Mouse (Mus musculus) heart, postnatal 0 days (tissue): Measurements from ENCODE around the gene Fam208a. TPM values are rescaled to one million over a fixed set of nuclear protein-coding genes. Genes with fewer than 3 reads are reported as not detected.
A peak's percentile ranks its signal among the peaks of the same experiment; 100 is the strongest.

Experiments used
- ATAC-seq: fragments of 200-750 bp; cut with Nextera tagmentation; 2 replicates; pipeline ENCODE4 v1.8.0; 2017; ENCODE audit warnings: low read depth, moderate number of reproducible peaks, moderate library complexity; ENCODE audit not compliant: insufficient read depth
- DNase-seq: peaks from one replicate; pipeline ENCODE4 v3.0.0-alpha.2; 2016; ENCODE audit warnings: low spot score
- H3K27ac ChIP-seq: fragments of 300-500 bp; sonication (generic); 2 replicates; pipeline ENCODE4 v1.5.1; 2014; ENCODE audit warnings: low read depth, mild to moderate bottlenecking
- H3K27me3 ChIP-seq: fragments of 300-500 bp; sonication (generic); 2 replicates; pipeline ENCODE4 v1.6.1; 2014; ENCODE audit warnings: low read length, mixed read lengths; ENCODE audit not compliant: control insufficient read depth, insufficient read depth
- H3K36me3 ChIP-seq: fragments of 300-500 bp; sonication (generic); replicated peaks from 2 replicates; pipeline ENCODE4 v1.6.1; 2014; ENCODE audit warnings: low read length, mixed read lengths; ENCODE audit not compliant: control insufficient read depth, insufficient read depth
- H3K4me1 ChIP-seq: fragments of 300-500 bp; sonication (generic); 2 replicates; pipeline ENCODE4 v1.6.1; 2014; ENCODE audit warnings: antibody characterized with exemption; ENCODE audit not compliant: control insufficient read depth, insufficient read depth
- H3K4me2 ChIP-seq: fragments of 300-500 bp; sonication (generic); 2 replicates; pipeline ENCODE4 v1.6.1; 2014; ENCODE audit warnings: low read depth, mild to moderate bottlenecking, low read length, moderate library complexity
- H3K4me3 ChIP-seq: fragments of 300-500 bp; sonication (generic); 2 replicates; pipeline ENCODE4 v1.5.1; 2014; ENCODE audit warnings: low read depth, low read length
- H3K9ac ChIP-seq: fragments of 300-500 bp; sonication (generic); replicated peaks from 2 replicates; pipeline ENCODE4 v1.6.1; 2014; ENCODE audit warnings: low read depth, low read length, mixed read lengths
- H3K9me3 ChIP-seq: fragments of 300-500 bp; sonication (generic); replicated peaks from 2 replicates; pipeline ENCODE4 v1.6.1; 2016; ENCODE audit warnings: low read length; ENCODE audit not compliant: control insufficient read depth
- CTCF ChIP-seq: IDR thresholded peaks from 2 replicates; pipeline ENCODE4 v1.5.1; 2016; ENCODE audit warnings: antibody characterized with exemption, control low read depth, low read depth
- EP300 ChIP-seq: IDR thresholded peaks from 2 replicates; pipeline ENCODE4 v1.6.1; 2016; ENCODE audit warnings: antibody characterized with exemption, low read depth
- WGBS: fragments of 180-500 bp; shearing (Covaris S2); extraction: QIAGEN DNeasy Blood & Tissue Kit; methylation state at CpG from one replicate; pipeline ENCODE4 v1.1.7; 2014; 5-methylcytosine and 5-hydroxymethylcytosine counted together
- polyA plus RNA-seq: library from polyadenylated mRNA; unstranded; fragments of >200 nt; fragmentation: Nextera tagmentation; extraction: Ambion mirVana; gene quantifications from 2 replicates; pipeline ENCODE4 v1.2.1, GENCODE M21; 2015
- total RNA-seq: library from RNA; depleted of rRNA; stranded (reverse); fragments of >200 nt; gene quantifications from 2 replicates; pipeline ENCODE4 v1.2.3, GENCODE M21; 2014; ENCODE audit warnings: low replicate concordance

Fam208a gene
- total and polyA plus RNA-seq, 2 experiments from 2014 or later, result 5.6 to 31.4 TPM

GRCm38 (mm10) chr14:27420816-27421215 is 7.8 kb upstream of the Fam208a start:
- H3K4me1 ChIP-seq, result no peaks in the 10 kb centered on the region
- TF ChIP-seq CTCF, result no peak
- TF ChIP-seq EP300, result no peak
- H3K27ac ChIP-seq, result no peak overlapping the region
- no peak for DNase-seq
- 68% methylated on average over 3 of the region's 3 CpGs for WGBS
- no peaks in the 10 kb centered on the region for H3K27me3 ChIP-seq
- ATAC-seq, result no peak
- H3K4me2 ChIP-seq, result no peak overlapping the region
- no peak overlapping the region for H3K9ac ChIP-seq
- no peaks in the 10 kb centered on the region; the same call in 1 of the 2 replicates for H3K36me3 ChIP-seq
- H3K4me3 ChIP-seq, result no peak overlapping the region
- H3K9me3 ChIP-seq, result no peaks in the 10 kb centered on the region

DNA sequence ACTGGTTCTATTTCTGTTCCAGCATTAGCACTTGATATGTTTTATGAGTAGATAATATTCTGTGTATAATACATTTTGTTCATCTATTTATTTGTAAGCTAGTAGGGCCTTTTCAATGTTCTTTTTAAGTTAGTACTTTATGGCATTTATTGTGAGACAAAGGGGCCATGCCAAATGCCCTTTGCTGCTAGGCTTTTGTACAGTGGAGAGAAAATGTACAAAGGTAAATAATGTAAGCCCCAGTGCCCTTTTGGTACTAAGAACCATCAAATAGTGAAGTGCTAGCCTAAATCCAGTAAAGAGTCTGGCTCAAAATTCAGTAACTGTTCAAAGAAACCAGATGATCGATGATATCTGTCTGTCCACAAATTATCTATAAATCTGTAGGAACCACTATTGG is 6.3 kb upstream of the Fam208a start:
- Histone ChIP-seq H3K9ac (no peak overlapping the region), H3K4me3 (no peak overlapping the region), H3K4me1 (no peaks in the 10 kb centered on the region), H3K9me3 (no peaks in the 10 kb centered on the region), H3K27me3 (no peaks in the 10 kb centered on the region), H3K27ac (no peak overlapping the region), H3K36me3 (no peaks in the 10 kb centered on the region; the same call in 1 of the 2 replicates), H3K4me2 (no peak overlapping the region)
- ATAC-seq (no peak), DNase-seq (no peak)
- WGBS, result 100% methylated on average over 1 of the region's 1 CpGs
- TF ChIP-seq CTCF (no peak), EP300 (no peak)

DNA sequence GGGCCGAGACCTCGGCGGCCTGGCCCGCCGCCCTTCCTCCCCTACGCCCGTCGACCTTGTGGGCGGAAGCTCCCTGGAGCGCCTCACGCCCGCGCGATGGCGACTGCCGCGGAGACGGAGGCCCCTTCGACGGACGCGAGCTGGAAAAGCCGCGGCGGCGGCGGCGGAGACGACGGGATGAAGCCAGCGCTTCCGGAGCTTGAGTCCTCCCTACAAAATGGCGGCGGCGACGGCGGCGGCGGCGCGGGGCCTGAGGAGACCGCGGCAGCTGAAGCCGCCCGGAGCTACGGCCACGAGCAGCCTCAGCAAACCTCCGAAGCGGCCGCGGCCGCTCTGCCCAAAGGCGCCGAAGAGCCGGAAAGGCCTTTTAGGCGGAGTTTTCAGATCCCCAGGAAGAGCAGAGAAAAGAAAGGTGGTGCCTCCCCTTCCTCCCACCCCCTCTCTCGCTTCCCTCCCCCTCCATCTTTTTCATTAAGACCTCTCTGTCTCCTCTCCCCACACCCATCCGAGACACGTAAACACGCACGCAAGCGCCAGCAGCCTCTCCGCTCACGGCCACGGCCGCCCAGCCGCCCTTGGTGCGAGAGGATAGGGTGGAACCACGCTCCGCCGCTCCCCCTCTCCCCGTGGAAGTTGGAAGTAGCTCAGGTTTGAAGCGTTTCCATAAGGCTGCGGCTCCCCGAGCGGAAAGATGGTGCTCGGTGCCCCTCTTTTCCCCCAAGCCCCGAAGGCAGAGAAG is 508 bp downstream of the Fam208a start:
- Histone ChIP-seq H3K4me3 (peak overlapping the region; percentile 63), H3K27ac (peak overlapping the region; percentile 99), H3K9me3 (peaks cover 8% of the 10 kb centered on the region), H3K36me3 (peaks cover 4% of the 10 kb centered on the region), H3K4me1 (peaks cover 5% of the 10 kb centered on the region; the same call in 1 of the 2 replicates), H3K4me2 (peak overlapping the region; percentile 80), H3K9ac (peak overlapping the region; percentile 85), H3K27me3 (no peaks in the 10 kb centered on the region)
- peak; percentile 84 for DNase-seq
- peak; percentile 79 for ATAC-seq
- under 1% methylated on average over 61 of the region's 78 CpGs for WGBS
- TF ChIP-seq EP300 (0 out of 2 replicates have a peak, but pooled peaks have one; percentile 27), CTCF (no peak; the same call in 1 of the 2 replicates)

GRCm38 (mm10) chr14:27430280-27430679 is 1.6 kb downstream of the Fam208a start:
- Histone ChIP-seq H3K27ac (no peak overlapping the region), H3K4me1 (peaks cover 5% of the 10 kb centered on the region; the same call in 1 of the 2 replicates), H3K36me3 (peaks cover 4% of the 10 kb centered on the region; the same call in 1 of the 2 replicates), H3K9me3 (peaks cover 8% of the 10 kb centered on the region), H3K9ac (no peak overlapping the region), H3K4me3 (0 out of 2 replicates have a peak overlapping the region, but pooled peaks have one; percentile 63), H3K4me2 (peak overlapping the region; percentile 80), H3K27me3 (no peaks in the 10 kb centered on the region)
- DNase-seq, result no peak
- TF ChIP-seq EP300 (no peak), CTCF (no peak)
- 90% methylated on average over 4 of the region's 4 CpGs for WGBS
- no peak for ATAC-seq

DNA sequence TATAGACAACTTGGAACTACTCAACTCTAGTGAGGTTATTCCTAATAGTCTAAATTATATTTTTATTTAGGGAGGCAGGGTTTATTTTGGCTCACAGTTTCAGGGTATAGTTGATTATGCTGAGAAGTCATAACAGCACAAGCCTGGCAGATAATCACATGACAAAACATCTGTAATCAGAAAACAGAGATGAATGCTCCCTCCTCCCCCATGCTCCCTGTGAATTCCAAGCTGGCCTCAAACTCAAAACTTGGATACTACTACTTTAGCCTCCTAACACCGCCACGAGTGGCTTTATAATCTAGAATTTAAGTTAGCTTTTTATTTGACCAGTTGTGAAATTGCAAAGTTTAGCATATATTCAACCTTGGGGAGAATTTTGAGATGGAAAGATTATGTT is 3.4 kb downstream of the Fam208a start:
- H3K4me3 ChIP-seq, result no peak overlapping the region
- no peak for ATAC-seq
- peaks cover 5% of the 10 kb centered on the region; the same call in 1 of the 2 replicates for H3K4me1 ChIP-seq
- no peak overlapping the region for H3K4me2 ChIP-seq
- H3K27me3 ChIP-seq, result no peaks in the 10 kb centered on the region
- H3K27ac ChIP-seq, result no peak overlapping the region
- DNase-seq, result no peak
- H3K9ac ChIP-seq, result no peak overlapping the region
- WGBS, result 98% methylated on average over 2 of the region's 2 CpGs
- TF ChIP-seq CTCF (no peak), EP300 (no peak)
- H3K36me3 ChIP-seq, result peaks cover 4% of the 10 kb centered on the region; the same call in 1 of the 2 replicates
- H3K9me3 ChIP-seq, result peaks cover 8% of the 10 kb centered on the region
